Mouse (Mus musculus): ENCODE measurements around the gene Zbtb4. TPM values are rescaled to one million over a fixed set of nuclear protein-coding genes. Genes with fewer than 3 reads are reported as not detected.

The Zbtb4 gene
- polyA plus RNA-seq (2012; rRNA removed), result 4.7 and 5.0 TPM in 2 replicates

GRCm38 (mm10) chr11:69765221-69766125 is at the start of gene Zbtb4:
Gene Zbtb4 (plus strand): TSS chr11:69765912.

GRCm38 (mm10) chr11:69758478-69758970 is 7.2 kb upstream of the Zbtb4 start, which contains the start of gene Polr2a:
Gene Polr2a (minus strand): TSS chr11:69758637.

GRCm38 (mm10) chr11:69761868-69762267 is 3.8 kb upstream of the Zbtb4 start, which contains the start of gene Slc35g3:
Gene Slc35g3 (minus strand): TSS chr11:69761968.

GRCm38 (mm10) chr11:69795168-69795982 is 29.7 kb downstream of the Zbtb4 start, which contains the start of gene Chrnb1:
Gene Chrnb1 (minus strand): TSS chr11:69795943.

GRCm38 (mm10) chr11:69801379-69801977 is 35.8 kb downstream of the Zbtb4 start, which contains the start of gene Fgf11:
Gene Fgf11 (minus strand): TSS chr11:69801857.

GRCm38 (mm10) chr11:69804972-69805909 is 39.5 kb downstream of the Zbtb4 start, which contains the start of gene Tmem102:
Gene Tmem102 (minus strand): TSS chr11:69805624.

GRCm38 (mm10) chr11:69815155-69815554 is 49.4 kb downstream of the Zbtb4 start, which contains the start of gene Gm39566:
Gene Gm39566 (minus strand): TSS chr11:69815298.

GRCm38 (mm10) chr11:69818365-69818764 is 52.7 kb downstream of the Zbtb4 start, which contains the start of gene Spem2:
Gene Spem2 (minus strand): TSS chr11:69818465.

GRCm38 (mm10) chr11:69822080-69822479 is 56.4 kb downstream of the Zbtb4 start, which contains the start of gene Spem1:
Gene Spem1 (minus strand): TSS chr11:69822180.

Other genes starting within 250 kb of the Zbtb4 start
- gene Dnah2, start 216.8 kb upstream of the Zbtb4 start, polyA plus RNA-seq (2012; rRNA removed), result 1.5 and 2.1 TPM in 2 replicates
- 60.4 and 60.6 TPM in 2 replicates for gene Efnb3, start 205.7 kb upstream of the Zbtb4 start, polyA plus RNA-seq (2012; rRNA removed)
- 22.5 and 33.0 TPM in 2 replicates for gene Wrap53, start 185.7 kb upstream of the Zbtb4 start, polyA plus RNA-seq (2012; rRNA removed)
- gene Trp53, start 185.6 kb upstream of the Zbtb4 start, polyA plus RNA-seq (2012; rRNA removed), result 151 and 154 TPM in 2 replicates
- 11.4 and 13.4 TPM in 2 replicates for gene Atp1b2, start 160.0 kb upstream of the Zbtb4 start, polyA plus RNA-seq (2012; rRNA removed)
- 0.86 and 1.6 TPM in 2 replicates for gene Shbg, start 148.0 kb upstream of the Zbtb4 start, polyA plus RNA-seq (2012; rRNA removed)
- 14.8 and 16.0 TPM in 2 replicates for gene Sat2, start 143.9 kb upstream of the Zbtb4 start, polyA plus RNA-seq (2012; rRNA removed)
- 126 and 156 TPM in 2 replicates for gene Fxr2, start 132.9 kb upstream of the Zbtb4 start, polyA plus RNA-seq (2012; rRNA removed)
- gene Sox15, start 110.6 kb upstream of the Zbtb4 start, polyA plus RNA-seq (2012; rRNA removed), result 0.12 and 0.22 TPM in 2 replicates
- gene Mpdu1, start 103.3 kb upstream of the Zbtb4 start, polyA plus RNA-seq (2012; rRNA removed), result 97.0 and 101 TPM in 2 replicates
- gene Cd68, start 99.8 kb upstream of the Zbtb4 start, polyA plus RNA-seq (2012; rRNA removed), result 4.7 and 9.4 TPM in 2 replicates
- 1,301 and 1,419 TPM in 2 replicates for gene Eif4a1, start 93.5 kb upstream of the Zbtb4 start, polyA plus RNA-seq (2012; rRNA removed)
- gene Senp3, start 83.8 kb upstream of the Zbtb4 start, polyA plus RNA-seq (2012; rRNA removed), result 92.5 and 186 TPM in 2 replicates
- 0.29 and 0.97 TPM in 2 replicates for gene Tnfsf13, start 80.1 kb upstream of the Zbtb4 start, polyA plus RNA-seq (2012; rRNA removed)
- gene Tnfsf12, start 70.1 kb upstream of the Zbtb4 start, polyA plus RNA-seq (2012; rRNA removed), result 4.4 and 4.9 TPM in 2 replicates
- 1.7 and 2.3 TPM in 2 replicates for gene Tnfsfm13, start 69.8 kb upstream of the Zbtb4 start, polyA plus RNA-seq (2012; rRNA removed)
- gene Polr2a, start 7.3 kb upstream of the Zbtb4 start, polyA plus RNA-seq (2012; rRNA removed), result 48.6 and 79.6 TPM in 2 replicates
- gene Slc35g3, start 3.9 kb upstream of the Zbtb4 start, polyA plus RNA-seq (2012; rRNA removed), result 0.16 and 0.30 TPM in 2 replicates
- 1.7 and 15.7 TPM in 2 replicates for gene Chrnb1, start 30.0 kb downstream of the Zbtb4 start, polyA plus RNA-seq (2012; rRNA removed)
- 4.7 and 7.5 TPM in 2 replicates for gene Fgf11, start 35.9 kb downstream of the Zbtb4 start, polyA plus RNA-seq (2012; rRNA removed)
- 0.19 and 0.27 TPM in 2 replicates for gene Tmem102, start 39.7 kb downstream of the Zbtb4 start, polyA plus RNA-seq (2012; rRNA removed)
- not detected in 2 replicates for gene Gm39566, start 49.4 kb downstream of the Zbtb4 start, polyA plus RNA-seq (2012; rRNA removed)
- not detected in 2 replicates for gene Spem2, start 52.6 kb downstream of the Zbtb4 start, polyA plus RNA-seq (2012; rRNA removed)
- 0.80 and 0.86 TPM in 2 replicates for gene Spem1, start 56.3 kb downstream of the Zbtb4 start, polyA plus RNA-seq (2012; rRNA removed)
- gene Nlgn2, start 71.9 kb downstream of the Zbtb4 start, polyA plus RNA-seq (2012; rRNA removed), result 70.3 and 84.9 TPM in 2 replicates
- gene Tmem256, start 72.6 kb downstream of the Zbtb4 start, polyA plus RNA-seq (2012; rRNA removed), result 137 and 187 TPM in 2 replicates
- 60.2 and 99.9 TPM in 2 replicates for gene Plscr3, start 80.5 kb downstream of the Zbtb4 start, polyA plus RNA-seq (2012; rRNA removed)
- 0.25 and 0.65 TPM in 2 replicates for gene Tnk1, start 92.8 kb downstream of the Zbtb4 start, polyA plus RNA-seq (2012; rRNA removed)
- not detected in 2 replicates for gene Tmem95, start 112.1 kb downstream of the Zbtb4 start, polyA plus RNA-seq (2012; rRNA removed)
- gene Kctd11, start 115.5 kb downstream of the Zbtb4 start, polyA plus RNA-seq (2012; rRNA removed), result 2.3 and 2.9 TPM in 2 replicates
- 2.0 and 2.4 TPM in 2 replicates for gene Acap1, start 129.6 kb downstream of the Zbtb4 start, polyA plus RNA-seq (2012; rRNA removed)
- 10.4 and 14.1 TPM in 2 replicates for gene 2810408A11Rik, start 135.1 kb downstream of the Zbtb4 start, polyA plus RNA-seq (2012; rRNA removed)
- 86.7 and 121 TPM in 2 replicates for gene Neurl4, start 135.2 kb downstream of the Zbtb4 start, polyA plus RNA-seq (2012; rRNA removed)
- gene Gps2, start 148.0 kb downstream of the Zbtb4 start, polyA plus RNA-seq (2012; rRNA removed), result 71.0 and 88.1 TPM in 2 replicates
- gene Eif5a, start 156.0 kb downstream of the Zbtb4 start, polyA plus RNA-seq (2012; rRNA removed), result 1,164 and 1,181 TPM in 2 replicates
- gene Ybx2, start 169.9 kb downstream of the Zbtb4 start, polyA plus RNA-seq (2012; rRNA removed), result 23.1 and 36.5 TPM in 2 replicates
- 10.3 and 24.4 TPM in 2 replicates for gene Slc2a4, start 182.3 kb downstream of the Zbtb4 start, polyA plus RNA-seq (2012; rRNA removed)
- 2.3 and 5.7 TPM in 2 replicates for gene Cldn7, start 198.9 kb downstream of the Zbtb4 start, polyA plus RNA-seq (2012; rRNA removed)
- 88.4 and 139 TPM in 2 replicates for gene Ctdnep1, start 215.2 kb downstream of the Zbtb4 start, polyA plus RNA-seq (2012; rRNA removed)
- gene Elp5, start 216.6 kb downstream of the Zbtb4 start, polyA plus RNA-seq (2012; rRNA removed), result 112 and 147 TPM in 2 replicates
- 303 and 380 TPM in 2 replicates for gene Gabarap, start 225.2 kb downstream of the Zbtb4 start, polyA plus RNA-seq (2012; rRNA removed)
- 66.5 and 98.1 TPM in 2 replicates for gene Phf23, start 229.9 kb downstream of the Zbtb4 start, polyA plus RNA-seq (2012; rRNA removed)
- gene Dvl2, start 234.7 kb downstream of the Zbtb4 start, polyA plus RNA-seq (2012; rRNA removed), result 32.7 and 40.0 TPM in 2 replicates
- gene Acadvl, start 249.5 kb downstream of the Zbtb4 start, polyA plus RNA-seq (2012; rRNA removed), result 32.6 and 38.6 TPM in 2 replicates

Measured in central nervous system, embryonic 11.5 days (tissue).